Mouse (Mus musculus) heart, postnatal 36 days (tissue): ENCODE measurements around the gene Kri1. TPM values are rescaled to one million over a fixed set of nuclear protein-coding genes. Genes with fewer than 3 reads are reported as not detected.
A peak's percentile ranks its signal among the peaks of the same experiment; 100 is the strongest.
"Not testable (repeated sequence)": the region's sequence is repeated elsewhere in the genome, so short reads cannot be mapped to it uniquely, and the experiment has no call there.

ENCODE experiments used
- DNase-seq, 2 experiments: peaks; one replicate each; pipeline ENCODE4 v3.0.0; 2021 to 2022
- intact Hi-C: fragments of 180-260 bp; cut with DNase I; formaldehyde crosslinking; loops from one replicate; pipeline ENCODE4 v1.15.1; 2025
- total RNA-seq, 2 experiments: library from RNA; stranded (reverse); gene quantifications; 2 replicates each; pipeline ENCODE4 v1.2.3; 2021

Kri1 gene
- total RNA-seq: 10 to 100 TPM; 16.5 to 18.0 TPM

DNA sequence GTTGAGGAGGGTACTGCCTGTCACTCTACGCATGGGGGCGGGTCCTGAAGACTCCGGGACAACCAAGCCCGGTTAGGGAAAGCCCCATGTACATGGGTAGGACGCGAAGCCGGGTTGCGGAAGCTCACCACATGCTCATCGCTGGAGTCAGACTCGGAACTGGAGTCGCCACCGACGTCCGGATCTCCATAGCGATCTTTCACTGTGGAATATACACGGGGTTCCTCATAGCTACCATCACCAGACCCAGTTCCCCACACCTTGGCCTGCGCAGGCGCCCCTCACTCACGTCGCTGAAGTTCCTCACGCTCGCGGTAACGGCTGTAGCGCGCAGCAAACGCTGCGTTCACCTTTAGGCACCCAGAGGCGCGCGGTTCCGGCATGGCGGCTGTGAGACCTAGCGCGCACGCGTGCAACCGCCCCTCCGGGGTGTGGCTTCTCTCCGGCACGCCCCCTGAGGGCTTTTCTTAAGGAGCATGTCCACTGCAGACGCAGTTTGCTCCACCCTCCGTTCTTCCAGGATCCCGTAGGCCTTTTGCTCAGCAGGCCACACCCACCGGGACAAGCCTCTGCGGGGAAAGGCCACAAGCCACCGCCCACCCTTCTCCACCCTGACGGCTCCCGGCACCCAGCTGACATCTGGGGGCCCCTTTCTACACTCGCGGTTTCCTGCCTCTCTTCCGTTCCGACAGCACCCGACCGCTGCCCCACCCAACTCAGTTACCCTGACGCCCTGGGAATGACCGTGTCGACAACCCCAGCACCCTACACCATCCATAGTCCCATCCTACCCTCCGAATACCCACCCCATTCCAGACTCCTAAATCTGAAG is at the start of gene Kri1:
Gene Kri1, minus strand, starts transcription at position 399 of the 832 bp plus-strand sequence.
- intact Hi-C loops: loop anchor here (1.0 kb wide), 1 partner anchor 21 kb away; no protein-coding TSS in a partner anchor
- DNase-seq: peak; percentile 98

DNA sequence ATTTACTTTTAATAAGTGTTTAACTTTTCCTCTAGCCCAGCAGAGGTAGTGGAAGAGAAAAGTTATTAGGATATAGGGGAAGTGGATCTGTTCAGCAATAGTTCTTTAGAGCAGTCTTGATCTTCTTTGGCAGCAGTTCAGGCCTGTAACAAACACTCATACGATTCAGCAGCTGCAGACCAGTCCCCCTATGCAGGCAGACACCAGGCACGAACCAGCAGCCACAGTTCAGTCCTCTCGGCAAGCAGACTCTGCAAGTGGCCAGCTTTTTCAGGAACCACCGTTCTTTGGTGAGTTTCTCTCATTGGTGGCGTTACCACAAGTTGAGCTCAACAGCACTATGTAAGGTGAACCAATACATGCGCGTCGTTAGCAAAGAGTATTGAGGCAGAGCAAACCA is 48.7 kb upstream of the Kri1 start:
- intact Hi-C loops: no loop called here
- DNase-seq: no peak

DNA sequence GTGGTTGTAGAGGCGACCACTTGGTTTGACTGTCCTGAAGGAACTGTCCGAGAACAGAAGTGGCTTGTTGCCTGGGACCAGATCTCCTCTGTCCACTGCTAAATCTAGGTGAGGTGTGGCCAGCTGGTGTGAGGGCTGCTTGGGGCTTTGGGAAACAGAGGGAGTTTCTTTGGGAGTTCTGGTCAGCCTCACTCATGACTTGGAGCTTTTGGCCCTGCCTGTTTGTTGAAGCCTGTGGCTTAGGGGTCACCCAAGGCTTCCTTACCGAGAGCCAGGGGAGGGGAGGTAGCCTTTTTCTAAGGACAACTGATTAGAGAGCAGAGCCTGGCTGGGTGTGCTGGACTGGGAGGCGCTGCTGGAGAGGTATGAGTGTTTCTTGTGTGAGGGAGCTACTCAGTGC is 47.6 kb upstream of the Kri1 start:
- intact Hi-C loops: no loop called here
- DNase-seq: no peak

DNA sequence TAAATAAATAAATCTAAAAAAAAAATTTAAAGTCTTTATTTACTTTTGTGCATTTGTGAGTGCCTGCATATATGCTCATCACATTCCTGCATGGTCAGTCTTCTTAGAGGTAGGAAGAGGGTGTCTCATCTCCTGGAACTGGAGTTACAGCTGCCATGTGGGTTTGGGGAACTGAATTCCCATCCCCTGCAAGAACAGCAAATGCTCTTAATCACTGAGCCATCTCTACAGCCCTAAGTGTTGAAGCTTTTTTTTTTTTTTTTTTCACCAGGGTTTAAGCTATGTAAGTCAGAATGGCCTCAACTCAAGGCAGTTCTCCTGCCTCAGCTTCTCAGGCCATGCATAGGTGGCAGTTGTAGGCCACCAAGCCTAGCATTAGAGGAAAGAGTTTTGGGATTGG is 47.0 kb upstream of the Kri1 start:
- intact Hi-C loops: no loop called here
- no peak for DNase-seq

DNA sequence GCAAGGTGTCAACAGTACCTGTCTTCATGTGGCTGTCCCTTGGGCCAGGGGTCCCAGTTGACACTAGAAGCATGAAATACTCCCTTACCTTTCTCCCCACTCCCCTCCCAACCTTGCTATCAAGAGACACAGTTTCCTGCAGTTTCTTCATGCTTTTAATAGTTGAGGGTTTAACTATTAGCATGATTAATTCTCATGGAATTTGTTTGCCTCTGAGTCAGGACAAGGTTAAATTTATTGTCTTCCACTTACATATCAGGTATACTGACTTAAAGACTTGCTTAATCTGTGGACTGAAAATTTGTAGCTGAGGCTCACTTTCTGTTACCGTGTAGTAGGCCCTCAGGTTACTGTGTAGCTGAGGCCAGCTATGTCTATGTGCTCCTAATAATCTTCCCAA is 45.8 kb upstream of the Kri1 start:
- no peak for DNase-seq
- intact Hi-C loops: no loop called here

DNA sequence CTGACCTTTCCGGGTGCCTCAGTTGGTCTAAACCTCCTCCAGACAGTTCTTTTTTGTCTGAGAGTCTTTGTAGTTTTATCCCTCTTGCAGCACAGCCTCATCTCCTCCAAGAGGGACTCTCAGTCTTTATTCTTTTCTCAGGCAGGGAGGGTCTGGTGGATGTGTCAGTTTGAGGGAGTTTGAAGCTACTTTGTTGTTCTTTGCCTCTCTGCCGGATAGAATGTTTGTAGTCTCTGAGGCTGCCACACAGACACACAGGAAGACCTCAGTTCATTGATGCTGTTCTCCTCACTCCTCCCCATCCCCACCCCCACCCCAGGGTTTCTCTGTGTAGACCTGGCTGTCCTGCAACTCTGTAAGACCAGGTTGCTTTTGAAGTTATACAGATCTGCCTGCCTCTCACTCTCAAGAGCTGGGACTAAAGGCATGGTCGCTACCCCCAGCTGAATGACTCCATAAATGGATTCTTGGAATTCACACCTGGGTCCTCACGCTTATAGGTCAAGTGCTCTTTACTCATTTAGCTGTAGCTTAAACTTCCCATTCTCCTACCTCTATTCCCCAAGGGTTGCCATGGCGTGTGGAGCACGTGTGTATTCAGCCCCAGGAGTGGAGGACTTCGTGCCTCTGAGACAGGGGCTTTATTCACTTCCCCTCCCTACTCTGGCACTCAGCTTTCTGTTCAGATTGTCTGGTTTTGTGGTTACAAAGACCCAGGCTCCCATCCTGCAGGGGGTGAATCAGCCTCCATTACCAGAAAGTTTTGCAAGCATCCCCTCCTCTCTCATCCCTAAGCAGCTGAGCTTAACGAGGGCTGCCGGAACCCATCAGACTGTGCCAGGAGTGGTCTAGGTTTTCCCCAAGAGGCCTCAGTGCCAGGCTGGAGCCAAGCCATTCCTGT is 44.6 kb upstream of the Kri1 start:
- intact Hi-C loops: no loop called here
- no peak for DNase-seq

DNA sequence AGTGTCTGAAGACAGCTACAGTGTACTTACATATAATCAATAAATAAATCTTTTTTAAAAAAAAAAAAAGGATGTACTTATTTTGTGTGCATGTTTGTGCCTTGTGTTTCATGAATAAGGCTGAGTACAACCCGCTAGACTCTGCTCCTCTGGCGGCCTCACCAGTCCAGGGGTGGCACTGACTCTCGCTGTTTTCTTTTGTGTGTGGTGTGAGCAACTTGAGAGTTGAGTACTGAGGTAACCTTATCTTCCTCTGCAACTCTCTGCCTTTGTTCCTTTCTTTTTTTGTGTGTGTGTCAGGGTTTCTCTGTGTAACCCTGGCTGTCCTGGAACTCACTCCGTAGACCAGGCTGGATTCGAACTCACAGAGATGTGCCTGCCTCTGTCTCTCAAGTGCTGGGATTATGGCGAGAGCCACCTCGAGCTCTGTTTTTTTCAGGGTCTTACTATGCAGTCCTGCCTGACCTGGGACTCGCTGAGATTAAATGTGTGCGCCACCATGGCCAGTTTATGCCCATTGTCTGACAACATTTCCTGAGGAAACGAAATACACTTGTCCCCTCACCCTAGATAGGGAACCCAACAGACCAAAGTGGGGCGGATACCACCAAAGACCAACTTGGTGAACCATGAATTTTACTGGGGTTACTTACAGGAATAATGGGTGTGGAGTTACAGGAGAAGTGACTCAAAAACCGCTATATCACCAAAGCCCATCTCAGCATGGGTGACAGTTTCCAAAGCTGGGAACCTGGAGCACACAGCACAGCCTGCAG is 43.8 kb upstream of the Kri1 start:
- intact Hi-C loops: no loop called here
- DNase-seq: no peak

DNA sequence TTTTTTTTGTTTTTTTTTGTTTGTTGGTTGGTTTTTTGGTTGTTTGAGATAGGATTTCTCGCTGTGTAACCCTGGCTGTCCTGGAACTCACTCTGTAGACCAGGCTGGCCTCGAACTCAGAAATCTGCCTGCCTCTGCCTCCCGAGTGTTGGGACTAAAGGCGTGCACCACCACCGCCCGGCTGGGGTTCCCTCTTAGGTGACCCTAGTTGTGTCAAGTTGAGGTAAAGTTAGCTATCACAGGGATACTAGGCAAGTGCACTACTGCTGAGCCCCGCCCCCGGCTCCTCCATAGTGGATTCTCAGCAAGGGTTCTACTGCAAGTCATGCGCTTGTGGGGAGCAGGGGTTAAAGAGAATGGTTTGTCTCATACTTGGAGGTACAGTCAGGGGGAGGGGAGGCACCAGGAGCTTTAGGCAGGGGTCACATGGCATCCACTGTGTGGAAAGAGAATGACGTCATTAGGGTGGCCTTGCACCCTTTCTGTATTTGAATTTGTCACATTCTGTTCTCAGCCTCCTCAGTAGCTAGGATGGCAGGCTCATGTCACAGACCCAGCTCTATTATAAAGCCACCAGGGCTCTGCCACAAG is 42.0 kb upstream of the Kri1 start:
- no peak for DNase-seq
- intact Hi-C loops: no loop called here

DNA sequence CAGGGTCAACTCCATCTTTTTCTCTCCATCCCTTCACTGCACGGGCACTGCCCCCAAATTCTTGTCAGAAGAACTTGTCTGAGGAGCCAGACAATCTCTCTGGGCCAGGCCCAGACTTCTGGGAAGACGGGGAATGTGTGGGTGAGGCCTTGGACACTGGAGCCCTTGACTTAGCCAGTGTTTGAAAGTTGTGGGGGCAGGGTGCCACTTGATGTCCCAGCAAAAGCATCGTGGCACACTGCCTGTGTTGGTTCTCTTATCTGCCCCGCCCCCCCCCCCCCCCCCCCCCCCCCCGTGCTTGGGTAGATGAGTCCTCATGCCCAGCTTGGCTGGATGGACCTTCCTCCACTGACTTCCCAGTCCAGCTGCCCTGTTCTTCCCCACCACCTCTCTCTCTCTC is 41.3 kb upstream of the Kri1 start:
- intact Hi-C loops: no loop called here
- peak; percentile 60 to 62 for DNase-seq

DNA sequence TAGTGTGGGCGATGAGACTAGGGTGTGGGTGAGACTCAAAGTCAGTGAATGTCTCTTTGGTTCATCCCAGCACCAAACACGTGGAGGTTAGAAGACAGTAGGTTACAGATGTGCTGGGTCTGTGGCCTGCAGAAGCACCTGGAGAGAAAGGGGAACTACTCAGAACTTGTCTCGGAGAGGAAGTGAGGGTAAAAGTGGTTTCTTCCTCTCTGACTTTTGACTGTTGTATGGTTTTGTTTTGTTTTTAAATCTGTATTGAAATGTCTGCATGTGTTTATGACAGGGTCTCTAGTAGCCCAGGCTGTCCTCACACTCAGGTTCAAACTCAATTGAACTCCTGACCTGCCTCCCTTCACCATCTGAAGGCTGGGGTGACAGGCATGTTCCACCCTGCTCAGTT is 40.3 kb upstream of the Kri1 start:
- no peak for DNase-seq
- intact Hi-C loops: no loop called here

DNA sequence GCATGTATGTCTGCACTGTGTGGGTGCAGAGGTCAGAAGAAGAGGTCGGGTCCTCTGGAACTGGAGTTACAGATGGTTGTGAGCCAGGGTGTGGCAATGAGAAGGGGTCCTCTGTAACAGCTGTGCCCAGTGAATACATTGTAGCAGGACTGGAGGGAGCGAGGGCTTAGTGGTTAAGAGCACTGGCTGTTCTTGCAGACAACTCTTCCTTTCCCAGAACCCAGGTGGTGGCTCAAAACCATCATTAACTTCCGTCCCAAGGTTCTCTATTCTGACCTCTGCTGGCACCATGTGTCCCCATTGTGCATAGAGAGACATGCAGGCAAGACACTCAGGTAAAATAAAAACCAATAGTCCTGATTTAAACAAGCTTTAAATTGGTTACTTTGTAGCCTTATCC is 39.8 kb upstream of the Kri1 start:
- DNase-seq: no peak
- intact Hi-C loops: no loop called here

DNA sequence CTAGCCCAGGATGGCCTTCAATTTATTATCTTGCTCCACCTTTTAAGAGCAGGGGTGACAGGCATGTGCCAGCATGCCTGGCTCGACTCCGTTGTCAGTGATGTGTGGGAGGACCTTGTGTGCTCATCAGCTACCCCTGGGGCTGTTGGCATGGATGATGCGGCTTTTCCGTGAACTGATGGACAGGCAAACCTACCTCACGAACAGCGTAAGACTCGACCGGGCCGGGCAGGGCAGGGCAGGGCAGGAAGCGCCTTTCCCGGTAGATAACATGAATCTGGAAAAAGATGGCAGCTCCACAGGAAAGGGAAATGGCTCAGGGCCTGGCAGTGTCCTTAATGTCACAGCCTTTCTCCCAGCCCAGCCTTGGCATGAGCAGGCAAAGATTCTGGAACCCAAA is 36.5 kb upstream of the Kri1 start:
- intact Hi-C loops: no loop called here
- DNase-seq: no peak

DNA sequence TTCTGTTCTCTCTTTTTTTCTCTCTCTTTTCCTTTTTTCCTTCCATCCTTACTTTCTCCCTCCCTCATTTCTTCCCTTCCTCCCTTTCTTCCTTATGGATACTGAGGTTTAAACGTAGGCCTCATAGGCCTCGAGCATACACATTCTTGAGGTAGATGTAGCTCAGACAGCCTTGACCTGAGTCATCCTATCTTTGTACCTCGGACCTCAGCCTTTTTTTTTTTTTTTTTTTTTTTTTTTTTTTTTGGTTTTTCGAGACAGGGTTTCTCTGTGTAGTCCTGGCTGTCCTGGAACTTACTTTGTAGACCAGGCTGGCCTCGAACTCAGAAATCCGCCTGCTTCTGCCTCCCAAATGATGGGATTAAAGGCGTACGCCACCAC is 35.1 kb upstream of the Kri1 start:
- DNase-seq, intact Hi-C loops: not testable (repeated sequence)

DNA sequence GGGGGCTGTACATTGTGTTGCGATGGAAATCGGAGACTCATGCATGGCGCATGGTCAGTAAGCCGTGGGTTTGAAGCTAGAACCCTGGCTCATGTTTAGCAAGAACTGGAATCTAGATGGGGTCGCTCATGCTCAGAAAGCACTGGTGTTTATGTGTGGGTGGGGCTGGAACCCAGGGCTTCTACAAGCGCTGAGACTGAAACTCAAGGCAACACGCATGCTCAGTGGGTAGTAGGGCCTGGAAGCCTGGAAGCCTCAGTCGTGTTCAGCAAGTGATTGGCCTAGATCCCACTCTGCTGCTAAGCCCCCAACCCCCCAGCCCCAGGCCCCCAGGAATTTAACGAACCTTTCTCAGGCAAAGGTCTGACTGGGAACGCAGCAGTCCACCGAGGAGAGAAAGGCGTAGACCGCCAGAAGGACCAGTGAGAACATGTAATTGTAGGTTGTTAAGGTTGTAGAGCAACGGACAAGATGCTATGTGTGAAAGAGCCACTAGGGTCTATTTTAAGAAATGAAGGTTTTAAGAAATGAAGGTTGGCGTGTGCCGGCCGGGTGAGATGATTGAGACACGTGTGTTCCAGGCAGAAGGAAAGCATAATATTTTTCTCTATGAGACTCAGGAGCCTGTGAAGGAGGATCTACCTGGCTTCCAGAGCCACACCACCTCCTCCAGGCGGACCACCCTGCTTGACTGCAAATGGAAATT is 34.6 kb upstream of the Kri1 start:
- intact Hi-C loops: no loop called here
- no peak for DNase-seq

DNA sequence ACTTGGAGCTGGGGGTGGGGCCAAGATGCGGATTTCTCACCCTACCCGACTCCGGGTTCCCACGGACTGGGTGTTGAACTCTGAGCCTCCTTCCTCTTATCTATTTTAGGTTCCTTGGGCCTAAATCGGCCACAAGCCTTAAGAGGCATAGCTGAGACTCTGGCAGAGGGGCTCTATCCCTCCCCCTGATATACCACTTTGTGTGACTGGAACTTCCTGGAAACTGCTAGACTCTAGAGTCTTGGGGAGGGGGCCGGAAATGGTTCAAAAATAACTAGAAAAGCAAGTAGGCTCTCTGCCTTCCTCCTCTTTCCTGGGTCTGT is 33.7 kb upstream of the Kri1 start:
- peak; percentile 51 to 55 for DNase-seq
- intact Hi-C loops: no loop called here

DNA sequence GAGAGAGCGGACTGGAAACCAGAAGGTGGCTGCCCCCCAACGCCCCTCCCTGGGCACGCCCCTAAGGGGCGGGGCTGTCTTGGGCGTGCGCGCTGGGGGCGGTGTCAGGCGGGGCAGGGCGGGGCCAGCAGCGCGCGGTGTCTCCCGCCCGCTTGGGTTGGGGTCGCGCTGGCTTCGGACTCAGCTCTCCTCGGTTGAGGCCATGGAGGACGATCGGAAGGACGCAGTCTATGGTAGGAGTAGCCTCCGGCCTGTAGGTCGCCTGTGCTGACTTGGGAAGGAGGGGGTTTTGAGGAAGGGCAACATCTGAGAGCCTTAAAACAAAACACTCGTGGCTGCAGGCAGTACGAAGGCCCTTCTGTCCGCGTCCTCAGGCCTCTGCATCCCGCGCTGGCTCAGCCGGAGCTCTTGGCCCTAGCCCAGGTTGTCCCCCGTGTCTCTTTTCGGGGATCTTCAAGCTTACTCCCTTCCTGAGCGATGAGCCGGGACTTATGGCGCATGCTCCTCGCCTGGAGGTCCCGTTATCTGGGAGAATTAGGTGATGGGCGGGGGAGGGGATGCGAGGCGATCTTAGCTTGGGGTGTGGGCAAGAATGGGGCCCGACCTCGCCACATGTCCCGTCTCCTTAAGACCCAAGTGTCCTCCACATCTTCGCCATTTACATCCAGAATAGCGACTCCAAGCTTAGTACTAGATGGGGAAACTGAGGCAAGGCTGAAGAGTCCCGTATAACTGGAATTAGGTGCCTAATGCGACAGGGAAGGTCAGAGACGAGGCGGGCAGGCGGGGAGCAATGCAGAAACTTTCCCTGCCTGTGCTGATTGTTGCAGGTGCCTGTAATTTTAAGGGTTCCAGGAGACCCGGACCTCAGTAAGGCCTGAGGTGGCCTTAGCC is 33.1 kb upstream of the Kri1 start, which contains the start of gene Slc44a2:
Gene Slc44a2, plus strand, starts transcription at position 80 of the 894 bp plus-strand sequence.
- intact Hi-C loops: no loop called here
- peak; percentile 91 to 93 for DNase-seq

DNA sequence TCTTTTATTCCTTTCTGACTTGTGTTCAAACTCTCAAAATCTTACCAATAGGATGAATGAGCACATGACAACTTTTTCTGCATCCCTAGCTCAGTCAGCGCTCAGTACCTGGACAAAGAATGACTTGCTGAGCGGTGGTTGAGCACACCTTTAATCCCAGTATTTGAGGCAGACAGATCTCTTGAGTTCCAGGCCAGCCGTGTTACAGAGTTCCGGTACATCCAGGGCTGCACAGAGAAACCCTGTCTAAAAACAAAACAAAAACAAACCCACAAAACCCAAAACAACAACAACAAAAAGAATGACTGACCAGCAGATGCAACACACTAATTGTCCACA is 32.5 kb upstream of the Kri1 start:
- intact Hi-C loops: no loop called here
- DNase-seq: no peak

DNA sequence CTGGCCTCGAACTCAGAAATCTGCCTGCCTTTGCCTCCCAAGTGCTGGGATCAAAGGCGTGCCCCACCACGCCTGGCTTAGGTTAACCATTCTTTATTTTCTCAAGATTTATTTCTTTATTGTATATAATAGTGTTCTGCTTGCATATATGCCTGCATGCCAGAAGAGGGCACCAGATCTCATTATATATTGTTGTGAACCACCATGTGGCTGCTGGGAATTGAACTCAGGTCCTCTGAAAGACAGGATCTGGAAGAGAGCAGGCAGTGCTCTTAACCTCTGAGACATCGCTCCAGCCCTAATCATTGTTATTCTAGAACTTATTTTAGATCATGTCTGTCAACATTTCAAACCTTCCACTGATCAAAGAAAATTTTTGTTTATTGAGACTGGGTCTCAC is 31.7 kb upstream of the Kri1 start:
- intact Hi-C loops: no loop called here
- DNase-seq: no peak

DNA sequence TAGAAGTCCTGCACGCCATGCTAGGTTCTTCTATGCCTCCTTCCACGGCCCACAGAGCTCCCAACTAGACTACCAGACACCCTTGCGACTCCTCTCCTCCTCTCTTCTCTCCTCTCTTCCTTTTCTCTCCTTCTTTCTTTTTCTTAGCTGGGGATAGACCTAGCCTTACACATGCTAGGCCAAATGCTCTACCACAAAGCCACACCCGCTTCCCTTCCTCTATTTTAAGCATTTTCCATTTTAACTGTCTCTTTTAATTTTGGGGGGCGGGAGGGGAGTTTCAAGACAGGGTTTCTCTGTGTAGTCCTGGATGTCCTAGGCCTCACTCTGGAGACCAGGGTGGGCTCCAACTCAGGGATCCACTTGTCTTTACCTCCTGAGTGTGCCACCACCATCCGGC is 31.0 kb upstream of the Kri1 start:
- no peak for DNase-seq

More for the DNA sequence above, 31.0 kb upstream of the Kri1 start:
- intact Hi-C loops: no loop called here
